Mouse (Mus musculus): ENCODE measurements around the gene Smarcd2. TPM values are rescaled to one million over a fixed set of nuclear protein-coding genes. Genes with fewer than 3 reads are reported as not detected.

Smarcd2 gene
- 70.2 and 78.3 TPM in 2 replicates for polyA plus RNA-seq (2015; fragmentation: Nextera tagmentation; extraction: Ambion mirVana)

- H3K4me2 ChIP-seq, result peak within 1 kb of the TSS; percentile 86
- H3K27ac ChIP-seq, result peak within 1 kb of the TSS; percentile 94
- H3K9ac ChIP-seq, result peak within 1 kb of the TSS; percentile 100
- H3K36me3 ChIP-seq, result 0 out of 2 replicates have a peak, but pooled peaks cover 4% of the 10 kb centered on the region
- no peaks in the 10 kb centered on the region for H3K27me3 ChIP-seq (replicated peaks)
- peaks cover 56% of the 10 kb centered on the region for H3K4me1 ChIP-seq
- H3K9me3 ChIP-seq, result no peaks in the 10 kb centered on the region
- WGBS, result under 1% methylated on average over 59 of the region's 72 CpGs
- peak within 1 kb of the TSS; percentile 83 for H3K4me3 ChIP-seq (replicated peaks)
- peak; percentile 92 for ATAC-seq (ENCODE audit: insufficient read depth, low FRiP score, low read depth)
Measured at GRCm38 (mm10) chr11:106272644-106273310, at the start of gene Smarcd2. Gene Smarcd2, minus strand, starts transcription at chr11:106272972.

GRCm38 (mm10) chr11:106318406-106319366 is 45.9 kb upstream of the Smarcd2 start:
- Histone ChIP-seq H3K9ac (no peak overlapping the region), H3K9me3 (no peaks in the 10 kb centered on the region), H3K4me3 (replicated peaks) (no peak overlapping the region), H3K36me3 (no peaks in the 10 kb centered on the region), H3K4me1 (0 out of 2 replicates have a peak, but pooled peaks cover 10% of the 10 kb centered on the region), H3K4me2 (no peak overlapping the region), H3K27me3 (replicated peaks) (no peaks in the 10 kb centered on the region), H3K27ac (no peak overlapping the region)
- no peak for ATAC-seq (ENCODE audit: insufficient read depth, low FRiP score, low read depth)
- 61% methylated on average over 21 of the region's 21 CpGs for WGBS

- no peak for ATAC-seq (ENCODE audit: insufficient read depth, low FRiP score, low read depth)
Measured at GRCm38 (mm10) chr11:106317801-106318200, 45.0 kb upstream of the Smarcd2 start.

GRCm38 (mm10) chr11:106316416-106316815 is 43.6 kb upstream of the Smarcd2 start:
- H3K4me3 ChIP-seq (replicated peaks), result no peak overlapping the region
- ATAC-seq (ENCODE audit: insufficient read depth, low FRiP score, low read depth), result no peak
- no peak overlapping the region for H3K9ac ChIP-seq
- H3K4me2 ChIP-seq, result no peak overlapping the region
- WGBS, result 56% methylated on average over 1 of the region's 1 CpGs
- H3K9me3 ChIP-seq, result no peaks in the 10 kb centered on the region
- H3K4me1 ChIP-seq, result 0 out of 2 replicates have a peak, but pooled peaks cover 16% of the 10 kb centered on the region
- H3K27me3 ChIP-seq (replicated peaks), result no peaks in the 10 kb centered on the region
- no peaks in the 10 kb centered on the region for H3K36me3 ChIP-seq
- H3K27ac ChIP-seq, result no peak overlapping the region

More at GRCm38 (mm10) chr11:106317801-106318200, 45.0 kb upstream of the Smarcd2 start:
- Histone ChIP-seq H3K36me3 (no peaks in the 10 kb centered on the region), H3K27ac (no peak overlapping the region), H3K4me2 (no peak overlapping the region), H3K9me3 (no peaks in the 10 kb centered on the region), H3K4me3 (replicated peaks) (no peak overlapping the region), H3K4me1 (0 out of 2 replicates have a peak, but pooled peaks cover 16% of the 10 kb centered on the region), H3K9ac (no peak overlapping the region), H3K27me3 (replicated peaks) (no peaks in the 10 kb centered on the region)
- WGBS, result 71% methylated on average over 7 of the region's 7 CpGs

- H3K27me3 ChIP-seq (replicated peaks), result no peaks in the 10 kb centered on the region
- no peak within 1 kb of the TSS for H3K27ac ChIP-seq
- H3K9me3 ChIP-seq, result no peaks in the 10 kb centered on the region
- H3K36me3 ChIP-seq, result no peaks in the 10 kb centered on the region
- 0 out of 2 replicates have a peak, but pooled peaks cover 16% of the 10 kb centered on the region for H3K4me1 ChIP-seq
- no peak within 1 kb of the TSS for H3K4me2 ChIP-seq
- no peak within 1 kb of the TSS for H3K9ac ChIP-seq
- ATAC-seq (ENCODE audit: insufficient read depth, low FRiP score, low read depth), result no peak
- WGBS, result 61% methylated on average over 9 of the region's 9 CpGs
- H3K4me3 ChIP-seq (replicated peaks), result no peak within 1 kb of the TSS
Measured at GRCm38 (mm10) chr11:106314333-106314812, 41.6 kb upstream of the Smarcd2 start, which contains the start of gene Cd79b. Gene Cd79b, minus strand, starts transcription at chr11:106314762.

- Histone ChIP-seq H3K4me1 (0 out of 2 replicates have a peak, but pooled peaks cover 12% of the 10 kb centered on the region), H3K4me2 (no peak overlapping the region), H3K27me3 (replicated peaks) (no peaks in the 10 kb centered on the region), H3K9me3 (no peaks in the 10 kb centered on the region), H3K4me3 (replicated peaks) (no peak overlapping the region), H3K36me3 (no peaks in the 10 kb centered on the region), H3K27ac (no peak overlapping the region), H3K9ac (no peak overlapping the region)
- peak; percentile 58 for ATAC-seq (ENCODE audit: insufficient read depth, low FRiP score, low read depth)
- 48% methylated on average over 5 of the region's 5 CpGs for WGBS
Measured at GRCm38 (mm10) chr11:106313533-106313932, 40.8 kb upstream of the Smarcd2 start.

- Histone ChIP-seq H3K4me2 (no peak overlapping the region), H3K9ac (no peak overlapping the region), H3K27me3 (replicated peaks) (no peaks in the 10 kb centered on the region), H3K9me3 (no peaks in the 10 kb centered on the region), H3K4me1 (0 out of 2 replicates have a peak, but pooled peaks cover 9% of the 10 kb centered on the region), H3K36me3 (no peaks in the 10 kb centered on the region), H3K4me3 (replicated peaks) (no peak overlapping the region), H3K27ac (no peak overlapping the region)
- WGBS, result 67% methylated on average over 5 of the region's 5 CpGs
- ATAC-seq (ENCODE audit: insufficient read depth, low FRiP score, low read depth), result no peak
Measured at GRCm38 (mm10) chr11:106310123-106310522, 37.4 kb upstream of the Smarcd2 start.

- no peak overlapping the region for H3K9ac ChIP-seq
- H3K4me3 ChIP-seq (replicated peaks), result no peak overlapping the region
- H3K9me3 ChIP-seq, result no peaks in the 10 kb centered on the region
- no peak overlapping the region for H3K27ac ChIP-seq
- H3K4me2 ChIP-seq, result no peak overlapping the region
- WGBS, result 74% methylated on average over 11 of the region's 11 CpGs
- no peaks in the 10 kb centered on the region for H3K36me3 ChIP-seq
- no peaks in the 10 kb centered on the region for H3K27me3 ChIP-seq (replicated peaks)
- 0 out of 2 replicates have a peak, but pooled peaks cover under 1% of the 10 kb centered on the region for H3K4me1 ChIP-seq
- ATAC-seq (ENCODE audit: insufficient read depth, low FRiP score, low read depth), result no peak
Measured at GRCm38 (mm10) chr11:106308162-106308561, 35.4 kb upstream of the Smarcd2 start.

- no peak overlapping the region for H3K9ac ChIP-seq
- H3K27ac ChIP-seq, result no peak overlapping the region
- H3K9me3 ChIP-seq, result no peaks in the 10 kb centered on the region
- H3K4me3 ChIP-seq (replicated peaks), result no peak overlapping the region
- no peaks in the 10 kb centered on the region for H3K4me1 ChIP-seq
- H3K4me2 ChIP-seq, result no peak overlapping the region
- H3K27me3 ChIP-seq (replicated peaks), result no peaks in the 10 kb centered on the region
- no peak for ATAC-seq (ENCODE audit: insufficient read depth, low FRiP score, low read depth)
- H3K36me3 ChIP-seq, result no peaks in the 10 kb centered on the region
- 55% methylated on average over 5 of the region's 5 CpGs for WGBS
Measured at GRCm38 (mm10) chr11:106307432-106307831, 34.7 kb upstream of the Smarcd2 start.

GRCm38 (mm10) chr11:106306758-106307157 is 34.0 kb upstream of the Smarcd2 start:
- Histone ChIP-seq H3K27ac (no peak overlapping the region), H3K4me2 (no peak overlapping the region), H3K4me1 (no peaks in the 10 kb centered on the region), H3K4me3 (replicated peaks) (no peak overlapping the region), H3K27me3 (replicated peaks) (no peaks in the 10 kb centered on the region), H3K9me3 (no peaks in the 10 kb centered on the region), H3K9ac (no peak overlapping the region), H3K36me3 (no peaks in the 10 kb centered on the region)
- no peak for ATAC-seq (ENCODE audit: insufficient read depth, low FRiP score, low read depth)
- 87% methylated on average over 9 of the region's 9 CpGs for WGBS

- 76% methylated on average over 3 of the region's 3 CpGs for WGBS
Measured at GRCm38 (mm10) chr11:106306065-106306385, 33.3 kb upstream of the Smarcd2 start.

More at GRCm38 (mm10) chr11:106306065-106306385, 33.3 kb upstream of the Smarcd2 start:
- Histone ChIP-seq H3K4me2 (no peak overlapping the region), H3K36me3 (no peaks in the 10 kb centered on the region), H3K4me3 (replicated peaks) (no peak overlapping the region), H3K9me3 (no peaks in the 10 kb centered on the region), H3K4me1 (no peaks in the 10 kb centered on the region), H3K9ac (no peak overlapping the region), H3K27me3 (replicated peaks) (no peaks in the 10 kb centered on the region), H3K27ac (no peak overlapping the region)
- no peak for ATAC-seq (ENCODE audit: insufficient read depth, low FRiP score, low read depth)
